Mouse (Mus musculus) ES-E14 (cell line): ENCODE measurements around the gene Tyw1.

Source experiments
- CHD2 ChIP-seq: IDR thresholded peaks from 2 replicates; pipeline ENCODE4 v1.6.1; 2014; ENCODE audit warnings: mild to moderate bottlenecking, low read depth, low read length, inconsistent platforms
- HCFC1 ChIP-seq: IDR thresholded peaks from 2 replicates; pipeline ENCODE4 v1.6.1; 2012; ENCODE audit warnings: low read length, inconsistent platforms, borderline replicate concordance; ENCODE audit not compliant: insufficient read depth
- MAFK ChIP-seq: IDR thresholded peaks from 2 replicates; pipeline ENCODE4 v1.6.1; 2014; ENCODE audit warnings: mild to moderate bottlenecking, low read depth, low read length, inconsistent platforms; ENCODE audit not compliant: insufficient read depth

- TF ChIP-seq HCFC1 (no peak), CHD2 (no peak), MAFK (no peak)
These were observed 38.6 kb upstream of the Tyw1 start, which contains the start of gene Tmem248 for GRCm38 (mm10) chr5:130216781-130217180.
